Mouse (Mus musculus): ENCODE measurements around the gene Rims4. TPM values are rescaled to one million over a fixed set of nuclear protein-coding genes. Genes with fewer than 3 reads are reported as not detected.

Rims4 gene
- not detected for polyA plus RNA-seq (2017; shearing (Covaris generic))

DNA sequence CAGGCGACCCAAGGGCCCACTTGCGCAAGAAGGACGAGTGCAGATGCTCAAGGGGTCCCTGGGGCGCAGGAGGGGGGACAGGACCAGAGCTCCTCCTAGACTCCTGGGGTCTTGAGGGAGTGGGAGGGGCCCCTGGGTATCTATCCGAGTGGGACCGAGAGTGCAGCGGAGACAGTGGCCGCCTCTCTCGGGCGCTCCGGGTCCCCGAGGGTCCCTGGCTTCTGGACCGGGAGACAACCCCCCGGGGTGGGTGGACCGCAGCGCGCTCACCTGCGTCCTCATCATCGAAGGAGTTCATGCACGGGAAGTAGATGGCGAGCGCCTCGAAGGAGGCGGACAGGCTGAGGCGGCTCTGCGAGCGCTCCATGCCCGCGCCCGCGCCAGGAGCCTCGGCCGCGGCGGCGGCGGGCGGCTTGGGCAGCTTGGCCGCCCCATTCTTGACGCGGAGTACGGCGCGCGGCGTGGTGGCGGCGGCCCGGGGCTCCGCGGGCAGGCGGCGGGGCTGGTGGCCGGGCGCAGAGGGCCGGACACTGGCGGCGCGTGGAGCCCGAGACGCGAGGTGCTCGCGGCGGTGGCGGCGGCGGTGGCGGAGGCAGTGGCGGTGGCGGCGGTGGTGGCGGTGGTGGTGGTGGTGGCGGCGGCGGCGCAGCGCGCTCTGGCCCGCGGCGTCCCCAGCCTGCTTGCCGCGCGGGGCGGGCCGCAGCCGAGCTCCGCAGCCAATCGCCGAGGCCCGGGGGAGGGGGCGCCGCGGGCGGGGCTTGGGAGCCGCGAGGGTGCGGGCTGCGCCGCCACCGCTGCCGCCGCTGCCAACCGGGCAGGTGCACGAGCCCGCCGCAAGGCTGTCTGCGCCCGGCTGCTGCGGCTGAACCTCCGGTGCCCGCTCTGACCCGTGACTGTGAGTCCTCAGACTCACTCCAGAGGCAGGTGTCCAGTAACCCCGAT, at the start of gene Rims4:
TSS of gene Rims4 (minus strand) at position 367 of the 942 bp plus-strand sequence.

DNA sequence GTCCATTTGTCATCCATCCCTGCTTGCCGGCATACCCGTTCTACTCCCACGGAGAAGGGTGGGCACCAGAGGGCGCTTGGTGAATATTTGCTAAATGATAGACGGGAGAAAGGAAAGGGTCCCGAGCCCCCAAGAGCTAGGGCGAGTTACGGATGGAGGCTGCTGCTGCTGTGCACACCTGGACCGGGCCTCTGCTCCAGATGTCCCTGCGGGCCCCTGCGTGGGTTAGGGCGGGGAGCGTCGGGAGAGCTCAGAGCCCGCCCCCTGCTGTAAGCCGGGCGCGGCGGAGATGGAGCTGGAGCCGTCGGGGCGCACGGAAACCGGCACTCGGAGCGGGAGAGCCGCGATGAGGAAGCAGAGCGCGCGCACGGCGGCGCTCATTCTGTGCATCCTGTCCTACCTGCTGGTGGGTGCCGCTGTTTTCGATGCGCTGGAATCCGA, 65.0 kb downstream of the Rims4 start, which contains the start of gene Kcnk15:
TSS of gene Kcnk15 (plus strand) at position 191 of the 441 bp plus-strand sequence.

DNA sequence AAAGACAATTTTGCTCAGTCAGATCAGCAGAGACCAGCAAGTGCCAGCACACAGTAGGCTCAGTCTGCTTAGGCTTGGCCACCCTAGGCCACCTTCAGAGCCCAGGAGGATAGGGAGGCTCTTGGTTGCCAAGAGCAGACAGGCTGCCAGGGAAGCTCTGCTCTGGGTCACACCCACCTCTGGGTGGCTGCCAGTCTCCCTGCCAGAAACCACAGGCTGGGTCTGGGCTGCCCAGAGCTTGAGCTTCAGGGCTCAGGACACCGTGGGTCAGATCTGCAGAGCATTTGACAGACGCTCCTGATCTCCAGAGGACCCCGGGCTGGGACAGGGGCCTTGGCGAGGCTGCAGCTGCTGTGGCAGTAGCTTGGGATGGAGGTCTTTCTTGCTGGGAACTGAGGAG, 97.9 kb downstream of the Rims4 start, which contains the start of gene Ccn5:
TSS of gene Ccn5 (plus strand) at position 255 of the 400 bp plus-strand sequence.

Other genes starting within 250 kb of the Rims4 start
- gene Ada, start 168.4 kb downstream of the Rims4 start, polyA plus RNA-seq (2017; shearing (Covaris generic)): 12.8 TPM
- not detected for gene Ccn5, start 97.8 kb downstream of the Rims4 start, polyA plus RNA-seq (2017; shearing (Covaris generic))
- gene Kcnk15, start 65.0 kb downstream of the Rims4 start, polyA plus RNA-seq (2017; shearing (Covaris generic)): not detected
- gene Ywhab, start 76.3 kb upstream of the Rims4 start, polyA plus RNA-seq (2017; shearing (Covaris generic)): 143 TPM
- 0.80 TPM for gene Pabpc1l, start 106.8 kb upstream of the Rims4 start, polyA plus RNA-seq (2017; shearing (Covaris generic))
- 393 TPM for gene Stk4, start 151.6 kb upstream of the Rims4 start, polyA plus RNA-seq (2017; shearing (Covaris generic))
- gene Tomm34, start 152.5 kb upstream of the Rims4 start, polyA plus RNA-seq (2017; shearing (Covaris generic)): 126 TPM